8 mouse cellular contexts compared by ENCODE assay signal in the genomic region with DNA sequence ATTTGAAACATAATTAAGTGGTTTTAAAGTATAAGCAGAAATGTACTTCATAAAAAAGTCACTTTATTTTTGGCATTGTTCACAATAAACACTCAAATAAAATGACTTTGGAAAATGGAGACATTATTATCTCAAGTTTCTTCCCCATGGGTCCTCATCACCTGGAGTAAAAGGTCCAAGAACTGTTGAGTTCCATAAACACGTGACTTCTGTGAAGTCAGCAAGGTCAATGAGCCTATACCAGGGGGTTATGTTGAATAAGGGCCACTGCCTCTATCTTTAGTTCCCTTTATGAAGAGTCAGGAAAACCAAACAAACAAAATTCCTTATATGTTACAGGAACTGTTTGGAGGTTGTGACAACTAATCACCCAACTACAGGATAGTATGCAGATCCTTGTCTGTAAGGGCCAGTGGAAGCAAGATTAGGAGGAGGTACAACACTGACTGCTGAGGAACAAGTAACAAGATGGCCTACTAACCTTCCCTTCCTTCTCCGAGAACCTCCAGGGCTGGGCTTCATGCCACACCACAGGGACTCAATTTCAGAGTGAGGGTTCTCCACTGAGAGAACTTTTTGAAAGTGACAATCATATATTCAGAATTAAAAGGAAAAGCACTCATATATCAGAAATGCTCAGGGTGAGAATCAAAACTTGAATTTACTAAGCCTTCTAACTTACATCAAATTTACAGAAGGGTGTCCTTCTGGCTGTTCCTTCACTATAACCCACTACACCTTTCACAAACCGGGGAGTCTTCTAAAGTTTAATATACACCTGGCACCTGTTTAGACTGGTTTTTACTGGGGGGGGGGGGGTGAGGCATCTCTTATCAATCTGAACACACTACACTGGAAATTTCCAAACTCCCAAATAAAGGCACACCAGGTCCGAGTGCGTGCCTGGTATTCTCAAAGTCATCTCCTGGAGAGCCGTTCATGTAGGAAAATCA.
DNase-seq lines count a peak whose midpoint lies in the region; ATAC-seq lines count a peak whose summit lies in the region.

No protein-coding gene starts in this region.

- peaks cover 5% of the 10 kb centered on the region; the same call in 1 of the 2 replicates for H3K4me1 ChIP-seq in embryonic facial prominence, embryonic 14.5 days (ENCODE audit: control insufficient read depth, insufficient read depth, low read length)
- 0 out of 2 replicates have a peak, but pooled peaks cover 3% of the 10 kb centered on the region for H3K4me1 ChIP-seq in limb, embryonic 11.5 days (ENCODE audit: control insufficient read depth, insufficient read depth, low read length)
- peaks cover 24% of the 10 kb centered on the region for H3K4me1 ChIP-seq in neural tube, embryonic 15.5 days

- no peaks in the 10 kb centered on the region for H3K27me3 ChIP-seq in embryonic facial prominence, embryonic 14.5 days (replicated peaks; ENCODE audit: control insufficient read depth, insufficient read depth, low read length)
- no peaks in the 10 kb centered on the region for H3K27me3 ChIP-seq in limb, embryonic 11.5 days (ENCODE audit: control insufficient read depth, insufficient read depth, low read length)
- no peaks in the 10 kb centered on the region for H3K27me3 ChIP-seq in neural tube, embryonic 15.5 days (replicated peaks)

- no peaks in the 10 kb centered on the region for H3K36me3 ChIP-seq in embryonic facial prominence, embryonic 14.5 days (ENCODE audit: control insufficient read depth, insufficient read depth, low read length)
- H3K36me3 ChIP-seq in limb, embryonic 11.5 days (ENCODE audit: control insufficient read depth, insufficient read depth, low read length): no peaks in the 10 kb centered on the region
- H3K36me3 ChIP-seq in neural tube, embryonic 15.5 days: no peaks in the 10 kb centered on the region

- ATAC-seq in cerebellum, adult (ENCODE audit: insufficient number of reproducible peaks, low FRiP score, low TSS enrichment): no peak
- ATAC-seq in embryonic facial prominence, embryonic 14.5 days (ENCODE audit: low read depth): no peak
- ATAC-seq in limb, embryonic 11.5 days (ENCODE audit: insufficient number of reproducible peaks, low FRiP score, low TSS enrichment, low read depth): no peak
- ATAC-seq in neural tube, embryonic 15.5 days (ENCODE audit: low FRiP score): no peak
- ATAC-seq in frontal cortex, adult (ENCODE audit: low TSS enrichment): no peak

- H3K9ac ChIP-seq in embryonic facial prominence, embryonic 14.5 days (ENCODE audit: low read depth, low read length): peak overlapping the region; percentile 86
- no peak overlapping the region for H3K9ac ChIP-seq in limb, embryonic 11.5 days (ENCODE audit: low read length)
- peak overlapping the region; percentile 82 for H3K9ac ChIP-seq in neural tube, embryonic 15.5 days (replicated peaks)

- peak; percentile 18 for DNase-seq in cerebellum, adult 11 months
- DNase-seq in 416B (ENCODE audit: low read depth): peak; percentile 49
- DNase-seq in embryonic facial prominence, embryonic 14.5 days (ENCODE audit: low spot score): no peak
- DNase-seq in limb, embryonic 11.5 days (ENCODE audit: low spot score): no peak
- DNase-seq in left cerebral cortex, postnatal 36 days (ENCODE audit: low spot score in 2 of 2): no peak

- no peaks in the 10 kb centered on the region for H3K9me3 ChIP-seq in embryonic facial prominence, embryonic 14.5 days (ENCODE audit: control insufficient read depth, low read length)
- H3K9me3 ChIP-seq in limb, embryonic 11.5 days (ENCODE audit: control insufficient read depth, low read length): no peaks in the 10 kb centered on the region
- H3K9me3 ChIP-seq in neural tube, embryonic 15.5 days (replicated peaks): no peaks in the 10 kb centered on the region

- intact Hi-C loops in left cerebral cortex, postnatal 36 days (cut with DNase I): no loop called here

- 43% methylated on average over 6 of the region's 6 CpGs for WGBS in embryonic facial prominence, embryonic 14.5 days
- 58% methylated on average over 6 of the region's 6 CpGs for WGBS in limb, embryonic 11.5 days
- 40% methylated on average over 6 of the region's 6 CpGs for WGBS in neural tube, embryonic 15.5 days

- H3K4me2 ChIP-seq in embryonic facial prominence, embryonic 14.5 days (ENCODE audit: low read depth, low read length): peak overlapping the region; percentile 86
- H3K4me2 ChIP-seq in limb, embryonic 11.5 days (ENCODE audit: low read depth, severe bottlenecking): peak overlapping the region; percentile 74; the same call in 1 of the 2 replicates
- peak overlapping the region; percentile 79 for H3K4me2 ChIP-seq in neural tube, embryonic 15.5 days

- H3K4me3 ChIP-seq in embryonic facial prominence, embryonic 14.5 days (ENCODE audit: low read depth, low read length): peak overlapping the region; percentile 90
- H3K4me3 ChIP-seq in limb, embryonic 11.5 days (ENCODE audit: low read depth, low read length): peak overlapping the region; percentile 84
- H3K4me3 ChIP-seq in neural tube, embryonic 15.5 days (replicated peaks): peak overlapping the region; percentile 91

- H3K27ac ChIP-seq in embryonic facial prominence, embryonic 14.5 days (replicated peaks; ENCODE audit: low read depth, low read length): peak overlapping the region; percentile 96; the same call in 1 of the 2 replicates
- no peak overlapping the region for H3K27ac ChIP-seq in limb, embryonic 11.5 days (replicated peaks; ENCODE audit: low read depth, low read length)
- H3K27ac ChIP-seq in neural tube, embryonic 15.5 days (replicated peaks): no peak overlapping the region

Comparison
In these comparisons a context has a peak if more than half of its experiments do, and no peak if none do; other contexts are left out.
1. DNase-seq: peak in cerebellum, adult 11 months (single experiment) and 416B (single experiment); none in embryonic facial prominence, embryonic 14.5 days (single experiment), limb, embryonic 11.5 days (single experiment) and left cerebral cortex, postnatal 36 days (0 of 2).
2. Peak in every context shown above with its lines, with median percentiles within 50 percentile points of each other: H3K4me2 ChIP-seq and H3K4me3 ChIP-seq.